Mouse (Mus musculus) ovary, adult 18-20 months (tissue): ENCODE results near the gene Gusb.
A peak's percentile ranks its signal among the peaks of the same experiment; 100 is the strongest.

ENCODE experiments used
- DNase-seq: peaks from one replicate; pipeline ENCODE4 v3.0.0; 2022; ENCODE audit warnings: low spot score, mixed read lengths

Gusb gene

GRCm38 (mm10) chr5:129974866-129975311 is 28.0 kb downstream of the Gusb start:
- no peak for DNase-seq

GRCm38 (mm10) chr5:129974354-129974753 is 28.5 kb downstream of the Gusb start:
- DNase-seq: no peak

GRCm38 (mm10) chr5:129971491-129971890 is 31.4 kb downstream of the Gusb start:
- DNase-seq: peak; percentile 59

GRCm38 (mm10) chr5:129968417-129968816 is 34.4 kb downstream of the Gusb start:
- no peak for DNase-seq

GRCm38 (mm10) chr5:129966448-129966847 is 36.4 kb downstream of the Gusb start:
- no peak for DNase-seq

GRCm38 (mm10) chr5:129963224-129963623 is 39.6 kb downstream of the Gusb start:
- no peak for DNase-seq

GRCm38 (mm10) chr5:129955792-129956191 is 47.1 kb downstream of the Gusb start:
- no peak for DNase-seq

GRCm38 (mm10) chr5:129954473-129955254 is 48.2 kb downstream of the Gusb start:
- no peak for DNase-seq

- no peak for DNase-seq
These were observed 50.7 kb downstream of the Gusb start for GRCm38 (mm10) chr5:129952143-129952542.

GRCm38 (mm10) chr5:129947528-129948033 is 55.3 kb downstream of the Gusb start:
- no peak for DNase-seq

GRCm38 (mm10) chr5:129943402-129943801 is 59.4 kb downstream of the Gusb start:
- no peak for DNase-seq

GRCm38 (mm10) chr5:129942073-129942939 is 60.5 kb downstream of the Gusb start:
- DNase-seq: peak; percentile 6

- DNase-seq: peak; percentile 97
These were observed 61.3 kb downstream of the Gusb start, which contains the start of gene Vkorc1l1 for GRCm38 (mm10) chr5:129941495-129942045. Vkorc1l1 (plus strand) TSS chr5:129941970.

GRCm38 (mm10) chr5:129940736-129941494 is 61.9 kb downstream of the Gusb start:
- DNase-seq: no peak

- DNase-seq: no peak
These were observed 62.6 kb downstream of the Gusb start for GRCm38 (mm10) chr5:129940281-129940680.
